Mouse (Mus musculus) splenic B cell, adult 2 months (primary cell): ENCODE measurements around the gene Sat2.

Source experiments
- DNase-seq: peaks from one replicate; pipeline ENCODE4 v3.0.0-alpha.2; 2011; ENCODE audit warnings: low read depth, low spot score
- H3K27me3 ChIP-seq: 2 replicates; pipeline ENCODE4 v1.6.1; 2012; ENCODE audit warnings: mild to moderate bottlenecking, low read length, moderate library complexity, mixed read lengths; ENCODE audit not compliant: control insufficient read depth, poor library complexity, insufficient read depth, severe bottlenecking
- H3K36me3 ChIP-seq: 2 replicates; pipeline ENCODE4 v1.6.1; 2012; ENCODE audit warnings: mild to moderate bottlenecking, low read length, moderate library complexity, mixed read lengths; ENCODE audit not compliant: control insufficient read depth, poor library complexity, insufficient read depth, severe bottlenecking

Sat2 gene

DNA sequence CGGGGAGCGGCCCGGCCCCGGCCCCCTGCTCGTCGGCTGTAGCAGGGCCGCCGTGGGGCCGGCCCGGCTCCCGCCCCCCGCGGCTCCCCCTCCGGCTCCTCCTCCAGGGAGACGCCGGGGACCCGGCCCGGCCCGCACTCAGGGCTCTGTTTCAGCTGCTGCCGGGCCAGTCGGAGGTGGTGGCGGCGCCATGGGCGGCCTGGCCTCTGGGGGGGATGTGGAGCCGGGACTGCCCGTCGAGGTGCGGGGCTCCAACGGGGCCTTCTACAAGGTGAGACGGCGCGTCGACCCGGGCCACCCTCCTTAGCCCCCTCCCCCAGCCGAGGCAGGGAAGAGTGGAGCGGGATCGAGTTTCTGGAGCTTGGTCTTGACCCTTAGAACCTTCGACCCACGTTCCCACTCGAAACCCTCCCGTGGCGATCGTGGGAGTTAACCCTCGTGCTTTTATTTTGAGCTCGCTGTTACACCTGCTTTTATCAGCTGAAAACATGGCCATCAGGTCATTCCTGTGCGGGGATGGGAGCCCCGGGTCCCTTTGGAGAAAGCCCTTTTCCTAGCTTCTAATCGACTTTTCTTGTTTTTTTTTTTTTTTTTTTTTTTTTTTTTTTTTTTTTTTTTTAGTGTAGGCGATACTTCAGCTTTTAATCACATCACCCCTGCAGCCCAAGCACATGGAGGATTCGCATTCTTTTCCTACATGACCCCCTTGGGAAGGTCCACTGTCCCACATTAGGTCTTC is 11.5 kb downstream of the Sat2 start:
- Histone ChIP-seq H3K27me3 (no peaks in the 10 kb centered on the region), H3K36me3 (0 out of 2 replicates have a peak, but pooled peaks cover 1% of the 10 kb centered on the region)
- DNase-seq: no peak

DNA sequence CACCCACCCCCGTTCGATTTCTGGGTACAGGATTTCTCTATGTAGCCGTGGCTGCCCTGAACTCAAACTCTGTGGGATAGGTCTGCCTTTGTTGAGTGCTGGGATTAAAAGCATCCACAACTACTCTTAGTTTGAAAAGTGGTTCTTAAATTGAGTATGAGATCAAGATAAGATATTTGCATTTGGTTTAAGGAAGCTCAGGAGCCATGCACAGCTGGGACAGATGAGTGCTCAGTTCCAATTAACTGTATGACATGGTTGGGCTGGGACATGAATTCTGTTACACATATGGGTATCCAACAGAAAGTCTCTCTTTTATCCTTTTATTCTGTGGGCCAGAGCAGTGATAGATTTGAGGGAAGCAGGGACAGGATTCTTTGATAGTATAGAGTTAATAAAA is 13.6 kb downstream of the Sat2 start:
- DNase-seq: no peak
- H3K36me3 ChIP-seq: peaks cover 8% of the 10 kb centered on the region; the same call in 1 of the 2 replicates
- no peaks in the 10 kb centered on the region for H3K27me3 ChIP-seq

DNA sequence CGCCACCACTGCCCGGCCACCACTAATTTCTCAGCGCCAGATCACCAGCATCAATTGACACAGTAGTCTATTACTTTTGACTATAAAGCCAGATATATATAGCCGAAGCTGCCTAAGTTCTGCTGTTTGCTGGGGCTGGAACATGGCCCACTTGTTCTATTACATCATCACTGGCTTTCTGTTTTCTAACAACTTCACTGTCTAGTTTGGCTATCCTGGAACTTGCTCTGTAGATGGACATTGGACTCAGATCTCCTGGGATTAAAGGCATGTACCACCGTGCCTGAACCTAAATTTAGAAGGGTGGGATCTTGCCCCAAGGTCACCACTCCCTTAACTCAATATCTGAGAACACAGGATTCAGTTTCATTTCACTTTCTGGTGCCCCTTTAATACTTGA is 24.0 kb downstream of the Sat2 start:
- DNase-seq: no peak
- H3K27me3 ChIP-seq: no peaks in the 10 kb centered on the region
- peaks cover 41% of the 10 kb centered on the region for H3K36me3 ChIP-seq

DNA sequence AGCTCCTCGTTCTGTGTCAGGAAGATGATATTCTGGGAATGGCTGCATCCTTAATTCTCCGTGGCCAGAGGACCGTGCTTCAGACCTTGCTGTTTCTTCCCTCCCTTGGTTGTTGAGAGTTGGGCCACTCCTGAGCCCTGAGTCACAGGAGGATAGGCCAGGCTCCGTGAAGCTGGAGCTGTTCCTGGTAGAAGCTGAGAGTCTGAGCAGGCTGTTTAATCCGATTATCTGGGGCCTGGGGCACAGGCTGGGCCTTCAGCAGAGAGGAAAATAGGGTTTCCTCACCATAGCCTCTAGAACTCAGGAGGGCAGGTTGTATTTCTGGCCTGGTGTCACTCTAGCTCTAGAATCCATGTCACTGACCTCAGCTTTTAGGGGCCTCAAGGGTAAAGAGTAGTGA is 31.6 kb downstream of the Sat2 start:
- DNase-seq: no peak
- no peaks in the 10 kb centered on the region for H3K27me3 ChIP-seq
- peaks cover 22% of the 10 kb centered on the region for H3K36me3 ChIP-seq

DNA sequence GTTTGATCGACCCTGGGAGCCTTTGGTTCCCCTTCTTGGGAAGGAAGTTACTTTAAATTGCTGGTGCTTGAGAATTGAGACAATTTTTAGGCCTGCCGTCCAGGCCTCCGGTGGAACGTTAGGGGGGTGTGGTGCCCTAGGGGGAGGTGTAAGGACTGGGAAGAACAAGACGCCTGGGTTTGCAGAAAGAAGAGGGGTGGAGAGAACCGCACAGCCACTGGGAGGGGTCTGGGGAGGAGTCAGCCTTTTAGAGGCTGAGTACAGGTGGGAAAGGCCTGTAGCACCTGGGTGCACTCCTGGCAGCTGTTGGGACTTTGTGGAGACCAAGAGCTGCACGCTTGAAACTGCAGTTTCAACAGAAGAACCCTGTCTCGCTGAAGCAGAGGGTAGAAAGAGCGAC is 32.9 kb downstream of the Sat2 start:
- DNase-seq: no peak
- Histone ChIP-seq H3K27me3 (no peaks in the 10 kb centered on the region), H3K36me3 (peaks cover 17% of the 10 kb centered on the region)

DNA sequence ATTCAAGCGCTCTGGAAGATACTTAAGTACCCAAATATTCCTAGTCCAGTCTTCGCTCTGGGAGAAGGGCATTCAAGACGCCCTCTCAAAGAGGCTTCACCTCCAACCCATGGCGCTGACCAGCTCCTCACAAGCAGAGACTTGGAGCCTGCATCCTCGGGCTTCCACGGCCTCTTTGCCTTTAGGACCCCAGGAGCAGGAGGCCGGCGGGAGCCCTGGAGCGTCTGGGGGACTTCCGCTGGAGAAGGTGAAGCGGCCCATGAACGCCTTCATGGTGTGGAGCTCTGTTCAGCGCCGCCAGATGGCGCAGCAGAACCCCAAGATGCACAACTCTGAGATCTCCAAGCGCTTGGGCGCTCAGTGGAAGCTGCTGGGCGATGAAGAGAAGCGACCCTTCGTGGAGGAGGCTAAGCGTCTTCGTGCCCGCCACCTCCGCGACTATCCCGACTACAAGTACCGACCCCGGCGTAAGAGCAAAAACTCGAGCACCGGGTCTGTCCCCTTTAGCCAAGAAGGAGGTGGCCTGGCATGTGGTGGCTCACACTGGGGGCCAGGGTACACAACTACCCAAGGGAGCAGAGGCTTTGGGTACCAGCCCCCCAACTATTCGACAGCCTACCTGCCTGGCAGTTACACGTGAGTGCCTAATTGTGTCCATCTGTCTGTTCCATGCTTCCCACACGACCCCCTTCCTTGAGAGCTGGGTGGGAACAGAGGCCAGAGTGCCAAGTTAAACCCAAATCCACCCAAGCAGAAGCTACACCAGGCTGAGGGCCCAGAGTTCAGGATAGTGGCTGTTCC is 33.6 kb downstream of the Sat2 start, which contains the start of gene Sox15:
Sox15 (plus strand) TSS at position 51 of the 801 bp plus-strand sequence.
- peaks cover 11% of the 10 kb centered on the region for H3K36me3 ChIP-seq
- no peaks in the 10 kb centered on the region for H3K27me3 ChIP-seq
- DNase-seq: peak; percentile 72

DNA sequence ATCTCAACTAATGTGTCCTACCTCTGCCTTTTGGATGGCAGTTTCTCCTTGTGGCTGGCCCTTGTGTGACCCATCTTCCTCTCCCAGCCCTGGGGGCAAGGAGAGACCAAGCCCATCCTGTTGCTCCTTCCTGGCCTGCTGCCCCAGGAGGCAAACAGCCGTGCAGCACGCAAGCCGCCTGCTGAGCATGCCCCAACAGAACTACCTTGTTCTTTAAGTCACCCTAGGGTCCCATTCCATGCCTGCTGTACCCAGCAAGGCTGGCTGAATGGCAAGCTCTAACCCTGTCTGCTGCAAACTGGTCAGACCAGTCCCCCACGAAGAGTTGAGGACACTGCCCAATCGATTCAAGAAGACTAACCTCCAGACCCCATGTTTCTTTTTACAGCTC is 34.2 kb downstream of the Sat2 start:
- peaks cover 6% of the 10 kb centered on the region for H3K36me3 ChIP-seq
- no peak for DNase-seq
- H3K27me3 ChIP-seq: no peaks in the 10 kb centered on the region

DNA sequence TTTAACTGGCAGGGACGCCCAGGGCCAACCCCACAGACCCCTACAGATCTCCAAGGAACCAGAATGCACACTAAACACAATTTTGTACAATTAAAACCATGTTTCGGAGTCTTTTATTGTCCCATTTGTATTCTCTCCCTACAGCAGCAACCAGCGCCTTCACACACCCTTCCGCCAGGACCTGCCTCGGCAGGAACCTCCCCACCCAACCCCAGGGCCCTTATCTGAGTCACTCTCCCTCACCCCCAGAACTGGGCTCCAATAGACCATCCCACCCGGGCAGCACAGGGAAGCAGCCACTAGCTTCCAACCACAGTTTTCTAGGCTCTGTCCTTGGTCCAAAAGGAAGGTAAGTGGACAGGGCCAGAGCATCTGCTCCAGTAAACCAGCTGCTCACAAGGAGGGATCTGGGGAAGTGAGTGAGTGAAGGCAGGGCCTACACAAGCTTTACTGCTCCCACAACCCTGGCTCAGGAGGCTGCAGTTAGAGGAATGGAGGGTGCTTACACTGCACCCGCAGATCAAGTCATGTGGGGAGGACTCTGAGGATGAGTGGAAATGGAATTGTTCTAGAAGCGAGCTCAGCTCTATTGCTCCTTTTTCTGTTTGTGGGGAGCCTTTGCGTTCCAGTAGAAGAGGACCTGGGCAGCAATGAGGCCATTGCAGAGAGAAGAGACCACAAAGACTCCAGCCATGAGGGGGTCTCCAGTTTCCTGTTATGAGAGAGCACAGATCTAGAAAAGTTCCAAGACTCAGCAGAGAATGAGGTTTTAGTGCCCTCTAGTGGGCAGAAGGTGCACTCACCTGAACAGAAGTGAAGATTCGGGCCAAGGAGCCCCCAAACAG is 35.0 kb downstream of the Sat2 start:
- DNase-seq: peak; percentile 79
- H3K36me3 ChIP-seq: peaks cover 2% of the 10 kb centered on the region
- H3K27me3 ChIP-seq: no peaks in the 10 kb centered on the region

DNA sequence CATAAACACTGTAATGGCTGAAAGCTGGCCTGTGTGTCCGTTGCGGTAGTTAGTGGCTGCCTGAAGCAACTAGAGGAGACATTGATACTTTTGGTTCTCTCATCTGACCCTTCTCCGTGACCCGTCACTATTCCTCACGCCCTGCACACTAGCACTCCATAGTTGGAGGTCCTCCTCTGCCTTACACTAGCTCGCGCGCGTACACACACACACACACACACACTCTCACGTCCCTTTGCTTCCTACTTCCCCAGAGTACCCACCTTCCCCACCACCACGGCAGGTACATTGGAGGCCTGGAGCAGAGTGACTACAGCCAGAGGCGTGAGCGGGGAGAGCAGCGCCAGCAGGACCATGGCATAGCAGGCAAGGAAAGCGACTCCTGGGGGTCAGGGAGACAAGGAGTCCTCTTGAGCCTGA is 35.6 kb downstream of the Sat2 start:
- Histone ChIP-seq H3K36me3 (no peaks in the 10 kb centered on the region; the same call in 1 of the 2 replicates), H3K27me3 (no peaks in the 10 kb centered on the region)

DNA sequence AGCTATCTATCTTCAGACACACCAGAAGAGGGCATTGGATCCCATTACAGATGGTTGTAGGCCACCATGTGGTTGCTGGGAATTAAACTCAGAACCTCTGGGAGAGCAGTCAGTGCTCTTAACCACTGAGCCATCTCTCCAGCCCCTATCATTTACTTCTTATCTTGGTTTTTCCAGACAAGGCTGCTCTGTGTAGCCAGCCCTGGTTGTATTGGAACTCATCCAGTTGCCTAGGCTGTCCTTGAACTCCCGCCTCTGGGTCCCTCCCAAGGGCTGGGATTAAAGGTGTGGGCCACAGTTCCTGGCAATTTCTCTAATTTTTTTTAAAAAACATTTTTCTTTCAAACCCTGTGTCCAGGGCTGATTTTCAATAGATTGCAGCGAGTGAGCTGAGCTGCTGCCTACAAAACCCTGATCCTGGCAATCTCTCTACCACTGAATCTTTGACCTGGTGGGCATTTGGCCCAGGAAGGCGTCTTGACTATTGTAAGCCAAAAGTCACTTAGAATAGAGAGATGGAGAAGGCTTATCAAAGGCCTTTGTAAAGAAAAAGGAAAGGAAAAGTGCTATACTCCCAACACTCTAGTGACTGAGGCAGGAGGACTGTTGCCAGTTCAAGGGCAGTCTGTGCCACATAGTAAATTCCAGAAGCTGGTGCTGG is 39.5 kb downstream of the Sat2 start:
- Histone ChIP-seq H3K27me3 (no peaks in the 10 kb centered on the region), H3K36me3 (0 out of 2 replicates have a peak, but pooled peaks cover 4% of the 10 kb centered on the region)
- no peak for DNase-seq

More for the DNA sequence above, 35.6 kb downstream of the Sat2 start:
- DNase-seq: no peak

DNA sequence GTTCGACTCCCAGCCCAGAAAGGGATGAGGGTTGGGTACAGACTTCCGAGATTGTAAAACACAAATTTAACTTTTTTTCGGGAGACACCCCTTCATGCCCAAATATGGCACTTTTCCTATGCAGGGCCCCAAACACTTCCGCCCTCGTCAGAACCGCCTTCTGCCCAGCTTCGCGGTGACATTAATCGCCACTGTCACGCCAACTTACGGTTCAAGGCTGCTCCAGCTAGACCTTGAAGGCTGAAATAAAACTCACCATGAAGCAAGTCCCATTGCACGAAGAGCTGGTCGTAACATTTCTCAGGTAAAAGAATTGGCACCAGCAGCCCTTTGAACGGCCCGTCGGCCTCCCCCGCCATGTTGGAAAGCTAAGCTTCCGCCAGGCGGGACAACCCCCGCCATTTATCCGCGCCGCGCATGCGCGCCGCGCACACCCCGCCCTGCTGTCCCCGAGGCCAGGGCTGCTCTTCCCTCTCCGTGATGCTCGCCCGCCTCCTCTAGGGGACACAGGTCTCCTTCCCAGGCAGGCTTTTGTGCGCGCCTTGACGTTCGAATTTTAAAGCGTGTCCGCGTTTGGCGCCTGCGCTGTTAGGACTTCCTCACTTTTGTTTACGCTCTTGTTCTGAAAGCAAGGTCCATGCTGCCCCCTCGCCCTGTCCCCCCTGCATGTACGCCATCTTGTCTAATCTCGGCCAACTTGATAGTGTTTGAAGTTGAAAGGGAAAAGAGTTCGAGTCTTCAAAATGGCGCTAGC is 40.6 kb downstream of the Sat2 start, which contains the start of gene Mpdu1:
Mpdu1 (minus strand) TSS at position 430 of the 754 bp plus-strand sequence.
- Histone ChIP-seq H3K27me3 (no peaks in the 10 kb centered on the region), H3K36me3 (peaks cover 4% of the 10 kb centered on the region; the same call in 1 of the 2 replicates)
- peak; percentile 97 for DNase-seq

DNA sequence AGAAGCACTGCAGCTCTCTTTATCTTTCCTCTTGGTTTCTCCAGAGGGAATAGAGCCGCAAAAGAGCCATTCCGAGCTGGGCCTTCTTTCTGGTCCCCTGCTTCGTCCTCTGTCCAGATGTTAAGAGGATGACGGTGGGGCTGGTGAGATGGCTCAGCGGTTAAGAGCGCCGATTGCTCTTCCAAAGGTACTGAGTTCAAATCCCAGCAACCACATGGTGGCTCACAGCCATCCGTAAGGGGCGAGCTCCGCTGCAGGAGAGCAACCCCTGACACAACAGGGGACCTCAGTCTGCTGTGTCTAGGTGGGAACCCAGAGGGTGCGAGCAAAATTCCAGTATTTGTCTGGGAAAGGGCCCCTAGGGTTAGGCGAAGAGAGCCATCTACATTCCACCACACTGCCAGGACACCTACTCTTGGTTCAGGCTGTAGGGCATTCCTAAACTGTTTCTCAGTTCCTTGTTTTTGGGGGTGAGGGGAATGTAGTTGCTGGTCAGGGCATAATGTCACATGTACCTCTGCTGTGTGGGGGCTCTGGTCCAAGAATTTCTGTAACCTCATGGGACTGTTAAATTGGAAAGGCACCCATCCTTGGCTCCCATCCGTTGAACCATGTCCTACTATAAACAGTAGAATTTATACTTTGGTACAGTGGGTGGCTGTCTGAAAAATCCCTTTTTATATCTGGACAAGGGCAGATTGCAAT is 41.3 kb downstream of the Sat2 start:
- no peak for DNase-seq
- H3K36me3 ChIP-seq: peaks cover 10% of the 10 kb centered on the region; the same call in 1 of the 2 replicates
- H3K27me3 ChIP-seq: no peaks in the 10 kb centered on the region

DNA sequence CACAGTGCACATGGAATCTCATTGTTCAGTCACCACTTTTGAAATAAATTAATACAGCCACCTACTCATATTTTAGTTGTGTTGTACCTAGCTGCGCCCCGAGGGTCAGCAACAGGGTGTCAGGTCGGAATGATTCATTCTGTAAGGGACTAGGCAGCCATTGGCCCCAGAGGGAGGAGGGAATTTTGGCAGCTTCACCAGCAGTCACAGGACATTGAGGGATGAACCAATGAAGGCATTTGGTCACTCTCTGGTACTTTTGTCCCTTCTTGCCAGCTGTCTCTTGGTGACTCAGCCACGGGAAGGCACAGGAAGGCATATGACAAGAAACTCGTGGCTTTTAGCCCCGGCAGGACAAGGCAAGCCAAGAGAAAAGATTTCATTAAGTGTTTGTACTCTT is 42.0 kb downstream of the Sat2 start:
- Histone ChIP-seq H3K36me3 (peaks cover 10% of the 10 kb centered on the region; the same call in 1 of the 2 replicates), H3K27me3 (no peaks in the 10 kb centered on the region)
- DNase-seq: no peak
